Mouse (Mus musculus) ES-E14 (cell line): Measurements from ENCODE around the gene 1700025G04Rik.

ENCODE experiments used
- MAFK ChIP-seq: IDR thresholded peaks from 2 replicates; pipeline ENCODE4 v1.6.1; 2014; ENCODE audit warnings: mild to moderate bottlenecking, low read depth, low read length, inconsistent platforms; ENCODE audit not compliant: insufficient read depth
- ZC3H11A ChIP-seq: IDR thresholded peaks from 2 replicates; pipeline ENCODE4 v1.6.1; 2012; ENCODE audit warnings: low read depth, mild to moderate bottlenecking, inconsistent platforms, low read length, borderline replicate concordance
- ZNF384 ChIP-seq: IDR thresholded peaks from 2 replicates; pipeline ENCODE4 v1.6.1; 2012; ENCODE audit warnings: low read depth, low read length, inconsistent platforms

GRCm38 (mm10) chr1:152085561-152085960 is 4.4 kb downstream of the 1700025G04Rik start:
- TF ChIP-seq ZNF384 = no peak
- TF ChIP-seq MAFK = no peak
- TF ChIP-seq ZC3H11A = no peak
